ENCODE assay signal across 20 mouse cellular contexts in genomic region chr12:30856172-30856571, GRCm38 (mm10). TPM values are rescaled to one million over a fixed set of nuclear protein-coding genes. Genes with fewer than 3 reads are reported as not detected.
"Had no signal": no experiment of that assay in that cellular context is flagged by ENCODE, and none has a peak within 500 bp of the region (broad histone marks: within the 10 kb centered on the region; RNA-seq: fewer than 3 reads in every experiment).

No protein-coding gene starts in this region.

- H3K9me3 ChIP-seq: midbrain, embryonic 10.5 days; midbrain, embryonic 12.5 days; neural tube, embryonic 13.5 days; neural tube, embryonic 15.5 days had no signal

- H3K4me1 ChIP-seq: midbrain, embryonic 10.5 days; midbrain, embryonic 12.5 days; neural tube, embryonic 13.5 days; neural tube, embryonic 15.5 days had no signal

- DNase-seq: lung, embryonic 14.5 days; lung, postnatal 10 days; lung, postnatal 4 days; midbrain, embryonic 14.5 days; retina, postnatal 1 day; right cerebral cortex, adult 18-20 months; right cerebral cortex, postnatal 25 days; right cerebral cortex, postnatal 4 days; thymus, adult 18-20 months; thymus, postnatal 25 days; thymus, postnatal 4 days had no signal

- H3K4me3 ChIP-seq: midbrain, embryonic 10.5 days; midbrain, embryonic 12.5 days; myocyte; neural tube, embryonic 13.5 days; neural tube, embryonic 15.5 days had no signal

- H3K4me2 ChIP-seq: lung, embryonic 14.5 days; midbrain, embryonic 12.5 days; neural tube, embryonic 13.5 days; neural tube, embryonic 15.5 days had no signal

- ATAC-seq: midbrain, embryonic 16.5 days had no signal

- H3K27ac ChIP-seq: midbrain, embryonic 10.5 days; midbrain, embryonic 12.5 days; neural tube, embryonic 13.5 days; neural tube, embryonic 15.5 days had no signal

- H3K9ac ChIP-seq: lung, embryonic 14.5 days; midbrain, embryonic 12.5 days; neural tube, embryonic 13.5 days; neural tube, embryonic 15.5 days had no signal

- H3K27me3 ChIP-seq: neural tube, embryonic 13.5 days; neural tube, embryonic 15.5 days had no signal

- H3K36me3 ChIP-seq: midbrain, embryonic 10.5 days; midbrain, embryonic 12.5 days; neural tube, embryonic 13.5 days; neural tube, embryonic 15.5 days had no signal

RNA-seq across cellular contexts. Expression of gene Alkal2, which starts 27.9 kb away (rescaled TPM):
- polyA plus RNA-seq: liver, embryonic 16.5 days; myocyte; neural tube, embryonic 11.5 days; spleen, adult 2 months had no signal
